Mouse (Mus musculus) heart, embryonic 11.5 days (tissue): Measurements from ENCODE around the gene Galnt9. TPM values are rescaled to one million over a fixed set of nuclear protein-coding genes. Genes with fewer than 3 reads are reported as not detected.

ENCODE experiments used
- ATAC-seq: fragments of 200-750 bp; cut with Nextera tagmentation; replicated peaks from 2 replicates; pipeline ENCODE4 v1.8.0; 2017; ENCODE audit warnings: moderate library complexity; ENCODE audit not compliant: insufficient number of reproducible peaks, low FRiP score, low TSS enrichment
- H3K27ac ChIP-seq: fragments of 300-500 bp; sonication (generic); 2 replicates; pipeline ENCODE4 v1.5.1; 2014; ENCODE audit warnings: mild to moderate bottlenecking, low read depth, low read length
- H3K27me3 ChIP-seq: fragments of 300-500 bp; sonication (generic); 2 replicates; pipeline ENCODE4 v1.6.1; 2014; ENCODE audit warnings: mild to moderate bottlenecking, low read length, mixed read lengths; ENCODE audit not compliant: control insufficient read depth, insufficient read depth
- H3K36me3 ChIP-seq: fragments of 300-500 bp; sonication (generic); 2 replicates; pipeline ENCODE4 v1.6.1; 2014; ENCODE audit warnings: mild to moderate bottlenecking, low read length, moderate library complexity, mixed read lengths; ENCODE audit not compliant: control insufficient read depth, insufficient read depth
- H3K4me1 ChIP-seq: fragments of 300-500 bp; sonication (generic); 2 replicates; pipeline ENCODE4 v1.6.1; 2014; ENCODE audit warnings: low read length; ENCODE audit not compliant: control insufficient read depth, insufficient read depth
- H3K4me2 ChIP-seq: fragments of 300-500 bp; sonication (generic); 2 replicates; pipeline ENCODE4 v1.6.1; 2014; ENCODE audit warnings: mild to moderate bottlenecking, moderate library complexity
- H3K4me3 ChIP-seq: fragments of 300-500 bp; sonication (generic); 2 replicates; pipeline ENCODE4 v1.5.1; 2014; ENCODE audit warnings: low read depth, low read length
- H3K9ac ChIP-seq: fragments of 300-500 bp; sonication (generic); 2 replicates; pipeline ENCODE4 v1.6.1; 2014; ENCODE audit warnings: mild to moderate bottlenecking, low read depth, low read length, moderate library complexity
- H3K9me3 ChIP-seq: fragments of 300-500 bp; sonication (generic); replicated peaks from 2 replicates; pipeline ENCODE4 v1.6.1; 2016; ENCODE audit warnings: low read length; ENCODE audit not compliant: control insufficient read depth
- WGBS: fragments of 180-500 bp; shearing (Covaris S2); extraction: QIAGEN DNeasy Blood & Tissue Kit; methylation state at CpG from one replicate; pipeline ENCODE4 v1.1.7; 2014; ENCODE audit not compliant: insufficient replicate concordance; 5-methylcytosine and 5-hydroxymethylcytosine counted together
- polyA plus RNA-seq: library from polyadenylated mRNA; unstranded; fragments of >200 nt; fragmentation: Nextera tagmentation; extraction: Ambion mirVana; gene quantifications from 2 replicates; pipeline ENCODE4 v1.2.1, GENCODE M21; 2014

Gene Galnt9
- polyA plus RNA-seq = not detected in 2 replicates

DNA sequence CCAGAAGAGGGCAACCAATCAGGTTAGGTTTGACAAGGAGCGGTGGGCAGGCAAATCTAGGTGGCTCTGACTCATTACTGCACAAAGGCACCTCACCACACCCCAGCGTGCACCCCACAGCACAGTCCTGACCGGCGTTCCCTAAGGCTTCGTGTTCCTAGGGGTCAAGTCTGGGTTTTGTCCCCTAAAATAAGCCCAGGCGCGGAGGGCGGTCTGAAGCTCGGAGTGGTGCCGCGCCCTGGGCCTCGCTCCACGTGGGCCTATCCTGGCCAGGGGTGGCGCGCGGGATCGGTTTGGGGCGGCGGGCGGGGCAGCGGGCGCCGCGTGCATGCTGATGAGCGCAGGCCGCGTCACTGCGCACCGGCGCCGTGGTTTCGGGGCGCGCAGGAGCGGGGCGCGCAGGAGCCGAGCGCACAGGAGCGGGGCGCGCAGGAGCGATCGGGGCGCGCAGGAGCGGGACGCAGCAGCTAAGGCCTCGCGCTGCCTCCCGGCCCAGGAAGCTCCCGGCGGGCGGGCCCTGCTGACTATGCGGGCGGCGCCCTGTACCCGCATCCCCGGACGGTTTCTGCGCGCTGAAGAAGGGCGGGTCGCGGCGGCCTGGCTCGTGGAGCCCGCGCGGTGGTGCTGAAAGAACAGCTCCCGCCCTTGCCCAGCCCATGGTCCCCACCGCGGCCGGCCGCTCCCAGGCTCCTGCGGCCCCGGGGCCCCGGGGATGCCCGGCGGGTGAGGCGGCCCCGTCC is at the start of gene Galnt9:
TSS of gene Galnt9 (plus strand) at position 405 of the 740 bp plus-strand sequence.
- Histone ChIP-seq H3K36me3 (no peaks in the 10 kb centered on the region), H3K9ac (no peak within 1 kb of the TSS), H3K4me2 (peak within 1 kb of the TSS; percentile 64), H3K4me1 (peaks cover 4% of the 10 kb centered on the region), H3K27ac (no peak within 1 kb of the TSS), H3K9me3 (no peaks in the 10 kb centered on the region), H3K4me3 (peak within 1 kb of the TSS; percentile 42), H3K27me3 (peaks cover 76% of the 10 kb centered on the region)
- 1% methylated on average over 63 of the region's 82 CpGs for WGBS
- 0 out of 2 replicates have a peak, but pooled peaks have one; percentile 55 for ATAC-seq

DNA sequence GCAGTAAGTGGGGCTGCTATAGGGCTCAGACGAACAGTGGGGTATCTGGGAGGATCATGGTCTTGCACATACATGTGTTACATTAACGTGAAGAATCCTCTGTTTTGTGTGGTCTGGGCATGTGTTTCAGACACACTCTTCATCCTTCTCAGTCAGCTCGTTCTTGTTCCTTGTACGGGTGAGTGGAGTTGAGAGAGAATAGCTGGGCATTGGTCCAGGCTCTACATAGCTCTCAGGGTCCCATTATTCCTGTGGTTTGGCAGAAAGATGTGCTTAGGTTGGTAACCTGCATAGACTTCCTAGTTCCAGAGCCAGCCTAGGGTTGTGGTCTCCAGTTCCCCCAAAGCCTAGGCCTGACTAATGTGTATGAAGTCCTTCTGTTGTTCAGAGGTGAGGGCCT is 49.8 kb upstream of the Galnt9 start:
- H3K4me2 ChIP-seq = no peak overlapping the region
- no peaks in the 10 kb centered on the region for H3K4me1 ChIP-seq
- no peaks in the 10 kb centered on the region for H3K9me3 ChIP-seq
- WGBS = 59% methylated on average over 4 of the region's 4 CpGs
- no peak overlapping the region for H3K4me3 ChIP-seq
- H3K27ac ChIP-seq = no peak overlapping the region
- no peaks in the 10 kb centered on the region for H3K36me3 ChIP-seq
- H3K27me3 ChIP-seq = peaks cover 13% of the 10 kb centered on the region
- no peak overlapping the region for H3K9ac ChIP-seq
- no peak for ATAC-seq

DNA sequence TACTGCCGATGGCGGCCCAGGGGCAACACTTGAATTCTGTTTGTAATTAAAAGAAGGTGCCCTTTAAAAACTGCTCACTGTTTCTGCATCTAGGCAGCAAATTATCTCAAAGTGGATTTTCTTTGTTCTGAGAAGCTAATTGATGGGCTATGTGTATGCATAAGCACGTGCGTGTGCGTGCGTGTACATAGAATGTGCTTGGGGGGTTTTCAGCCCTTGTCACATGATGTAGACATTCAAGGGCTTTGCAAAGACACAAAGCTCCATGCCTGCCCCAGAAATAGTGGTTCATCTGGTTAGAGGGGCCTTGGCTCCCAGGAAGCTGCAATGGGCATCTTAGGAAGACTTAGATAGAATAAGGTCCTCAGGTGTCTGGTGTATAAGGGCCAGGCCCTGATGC is 49.1 kb upstream of the Galnt9 start:
- Histone ChIP-seq H3K36me3 (no peaks in the 10 kb centered on the region), H3K4me3 (no peak overlapping the region), H3K9ac (no peak overlapping the region), H3K9me3 (no peaks in the 10 kb centered on the region), H3K27me3 (peaks cover 14% of the 10 kb centered on the region), H3K4me2 (no peak overlapping the region), H3K4me1 (no peaks in the 10 kb centered on the region), H3K27ac (no peak overlapping the region)
- 91% methylated on average over 6 of the region's 6 CpGs for WGBS
- no peak for ATAC-seq

DNA sequence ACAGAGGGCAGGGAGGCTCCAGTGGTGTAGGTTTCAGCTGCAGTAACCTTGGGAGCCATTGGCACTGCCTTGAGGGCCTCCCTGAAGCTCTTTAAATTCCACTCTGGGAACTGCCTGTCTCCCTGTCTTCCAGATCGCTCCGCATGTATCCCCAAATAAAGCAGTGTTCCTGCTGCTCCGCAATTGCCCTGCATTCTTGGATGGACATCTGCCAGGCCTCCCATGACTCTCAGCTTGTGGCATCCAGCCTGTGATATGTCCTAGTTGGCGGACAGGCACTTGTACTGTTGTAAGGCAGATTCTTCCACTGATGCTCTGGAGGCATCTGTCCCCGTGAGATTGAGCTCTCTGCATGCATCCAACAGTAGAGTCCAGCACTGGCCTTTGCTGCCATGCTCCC is 46.6 kb upstream of the Galnt9 start:
- Histone ChIP-seq H3K27me3 (peaks cover 11% of the 10 kb centered on the region), H3K9me3 (no peaks in the 10 kb centered on the region), H3K27ac (no peak overlapping the region), H3K36me3 (no peaks in the 10 kb centered on the region), H3K4me3 (no peak overlapping the region), H3K4me2 (no peak overlapping the region), H3K9ac (no peak overlapping the region), H3K4me1 (no peaks in the 10 kb centered on the region)
- WGBS = 58% methylated on average over 5 of the region's 5 CpGs
- no peak for ATAC-seq

DNA sequence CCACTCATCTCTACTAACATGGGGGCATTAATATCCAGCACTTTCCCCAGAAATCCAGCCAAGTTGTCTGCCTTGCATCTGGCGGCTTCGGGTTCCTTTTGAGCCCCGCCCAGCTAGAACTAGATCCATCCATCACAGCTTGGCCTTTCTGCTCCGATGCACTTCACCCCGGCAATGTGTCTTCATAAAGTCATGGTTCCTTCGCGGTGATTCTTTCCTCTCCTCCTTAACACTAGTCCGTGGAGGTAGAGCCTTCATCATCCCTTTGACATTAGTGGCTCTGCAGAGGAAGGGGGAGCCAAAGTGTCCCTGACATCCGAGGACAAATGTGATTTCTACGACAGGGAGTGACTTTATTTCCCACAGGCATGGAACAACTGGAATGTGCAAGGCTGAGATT is 46.1 kb upstream of the Galnt9 start:
- H3K27ac ChIP-seq = no peak overlapping the region
- no peak for ATAC-seq
- no peak overlapping the region for H3K4me3 ChIP-seq
- peaks cover 11% of the 10 kb centered on the region for H3K27me3 ChIP-seq
- no peak overlapping the region for H3K9ac ChIP-seq
- no peak overlapping the region for H3K4me2 ChIP-seq
- no peaks in the 10 kb centered on the region for H3K4me1 ChIP-seq
- WGBS = 60% methylated on average over 10 of the region's 10 CpGs
- H3K9me3 ChIP-seq = no peaks in the 10 kb centered on the region
- H3K36me3 ChIP-seq = no peaks in the 10 kb centered on the region

DNA sequence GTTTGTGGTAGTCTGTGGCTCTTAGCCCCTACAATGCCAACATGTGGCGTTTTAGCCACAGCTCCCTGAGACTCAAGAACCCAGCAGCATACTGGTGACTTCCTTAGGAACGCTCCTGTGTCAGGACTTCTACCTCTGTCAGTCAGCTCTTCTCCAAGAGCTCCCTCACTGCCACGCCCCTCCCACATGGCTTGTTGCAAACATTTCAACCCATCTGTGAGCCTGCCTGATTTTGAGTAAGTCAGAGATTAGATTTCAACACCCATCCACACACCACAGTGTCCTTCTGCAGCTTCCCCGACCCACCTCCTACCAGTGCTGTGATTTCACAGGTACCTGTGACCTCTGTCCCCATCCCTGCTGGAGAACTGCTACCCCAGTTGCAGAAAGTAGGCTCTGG is 43.9 kb upstream of the Galnt9 start:
- Histone ChIP-seq H3K9ac (no peak overlapping the region), H3K4me1 (no peaks in the 10 kb centered on the region), H3K4me3 (no peak overlapping the region), H3K27ac (no peak overlapping the region), H3K27me3 (peaks cover 11% of the 10 kb centered on the region), H3K36me3 (no peaks in the 10 kb centered on the region), H3K4me2 (no peak overlapping the region), H3K9me3 (no peaks in the 10 kb centered on the region)
- 47% methylated on average over 4 of the region's 4 CpGs for WGBS
- ATAC-seq = no peak

DNA sequence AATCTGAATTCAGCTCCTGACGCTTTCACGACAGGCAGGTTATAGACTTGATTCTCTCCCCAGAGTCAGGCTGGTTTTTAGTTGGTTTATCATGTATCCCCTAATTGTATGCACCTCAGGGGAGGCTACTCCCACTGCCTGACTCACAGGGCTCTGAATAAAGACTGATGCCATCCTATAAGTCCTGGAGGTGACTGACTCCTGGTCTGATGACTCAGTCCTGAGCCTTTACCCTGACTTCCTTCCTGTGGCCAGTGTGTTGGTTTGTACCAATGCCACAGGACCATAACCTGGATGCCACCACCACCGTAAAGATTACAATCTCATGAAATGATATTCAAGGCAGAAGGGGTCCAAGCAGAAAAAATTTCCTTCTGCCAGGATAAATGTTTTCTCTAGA is 40.8 kb upstream of the Galnt9 start:
- no peak for ATAC-seq
- WGBS = 83% methylated on average over 3 of the region's 3 CpGs
- H3K4me1 ChIP-seq = no peaks in the 10 kb centered on the region; the same call in 1 of the 2 replicates

DNA sequence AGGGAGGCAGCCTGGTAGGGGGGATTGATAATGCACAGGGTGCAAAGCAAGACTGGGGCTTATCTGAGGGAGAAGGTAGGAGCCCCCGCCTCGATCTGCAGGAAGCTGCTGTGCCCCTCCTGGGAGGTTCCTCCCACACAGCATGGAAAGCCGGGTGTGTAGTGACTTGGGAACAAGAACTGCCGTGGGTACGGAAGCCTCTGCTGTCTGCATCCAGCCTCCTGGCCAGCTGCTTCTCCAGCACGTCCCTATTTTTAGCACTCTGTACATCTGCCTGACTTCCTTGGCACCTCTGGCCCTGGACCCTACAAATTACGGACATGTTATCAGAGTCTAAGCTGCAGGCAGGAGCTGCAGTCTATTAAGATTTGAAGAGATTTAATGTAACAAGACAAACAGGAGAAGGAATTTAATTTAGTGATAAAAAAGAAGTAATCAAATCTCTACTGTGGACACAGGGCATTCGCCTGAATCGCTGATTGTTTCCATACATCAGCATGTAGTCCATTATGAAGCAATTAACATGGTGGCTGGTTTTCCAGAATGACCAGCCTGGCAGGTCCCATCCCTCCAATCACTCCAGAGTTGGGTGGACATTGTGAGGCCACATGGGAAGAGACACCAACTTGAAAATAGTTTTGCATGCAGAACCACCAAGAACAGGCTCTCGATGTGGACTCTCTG is 38.4 kb upstream of the Galnt9 start:
- H3K27me3 ChIP-seq = no peaks in the 10 kb centered on the region
- ATAC-seq = no peak
- no peak overlapping the region for H3K4me3 ChIP-seq
- H3K4me2 ChIP-seq = peak overlapping the region; percentile 29; the same call in 1 of the 2 replicates
- H3K36me3 ChIP-seq = no peaks in the 10 kb centered on the region
- H3K4me1 ChIP-seq = no peaks in the 10 kb centered on the region; the same call in 1 of the 2 replicates
- no peak overlapping the region for H3K9ac ChIP-seq
- H3K27ac ChIP-seq = no peak overlapping the region
- no peaks in the 10 kb centered on the region for H3K9me3 ChIP-seq
- 35% methylated on average over 10 of the region's 10 CpGs for WGBS

More for the DNA sequence above, 40.8 kb upstream of the Galnt9 start:
- Histone ChIP-seq H3K4me2 (no peak overlapping the region), H3K4me3 (no peak overlapping the region), H3K27ac (no peak overlapping the region), H3K9me3 (no peaks in the 10 kb centered on the region), H3K36me3 (no peaks in the 10 kb centered on the region), H3K27me3 (peaks cover 11% of the 10 kb centered on the region), H3K9ac (no peak overlapping the region)
